Mouse (Mus musculus) stomach, embryonic 15.5 days (tissue): ENCODE data around the gene 1700125H20Rik. TPM values are rescaled to one million over a fixed set of nuclear protein-coding genes. Genes with fewer than 3 reads are reported as not detected.

Experiments used
- polyA plus RNA-seq: library from polyadenylated mRNA; unstranded; fragments of >200 nt; fragmentation: Nextera tagmentation; extraction: Ambion mirVana; gene quantifications from 2 replicates; pipeline ENCODE4 v1.2.1, GENCODE M21; 2015

The 1700125H20Rik gene
- polyA plus RNA-seq, 1 experiment from 2014 or later, result not detected

Other genes starting within 250 kb of the 1700125H20Rik start
- gene Car4, start 212.6 kb upstream of the 1700125H20Rik start, polyA plus RNA-seq, result 0.49 and 0.51 TPM in 2 replicates
- 3.9 and 4.8 TPM in 2 replicates for gene Usp32, start 30.2 kb upstream of the 1700125H20Rik start, polyA plus RNA-seq
- gene Appbp2, start 64.7 kb downstream of the 1700125H20Rik start, polyA plus RNA-seq, result 38.7 and 39.4 TPM in 2 replicates
- gene Ppm1d, start 140.8 kb downstream of the 1700125H20Rik start, polyA plus RNA-seq, result 15.1 and 15.8 TPM in 2 replicates
- 16.7 and 17.9 TPM in 2 replicates for gene Bcas3, start 182.8 kb downstream of the 1700125H20Rik start, polyA plus RNA-seq